Mouse (Mus musculus) urinary bladder, postnatal 36 days (tissue): ENCODE measurements around the gene Mgat5b.
"Not testable (repeated sequence)": the region's sequence is repeated elsewhere in the genome, so short reads cannot be mapped to it uniquely, and the experiment has no call there.

ENCODE experiments used
- DNase-seq, 2 experiments: peaks; one replicate each; pipeline ENCODE4 v3.0.0; 2022; ENCODE audit warnings: low spot score in 2 of 2, mixed read lengths in 1 of 2

The Mgat5b gene

DNA sequence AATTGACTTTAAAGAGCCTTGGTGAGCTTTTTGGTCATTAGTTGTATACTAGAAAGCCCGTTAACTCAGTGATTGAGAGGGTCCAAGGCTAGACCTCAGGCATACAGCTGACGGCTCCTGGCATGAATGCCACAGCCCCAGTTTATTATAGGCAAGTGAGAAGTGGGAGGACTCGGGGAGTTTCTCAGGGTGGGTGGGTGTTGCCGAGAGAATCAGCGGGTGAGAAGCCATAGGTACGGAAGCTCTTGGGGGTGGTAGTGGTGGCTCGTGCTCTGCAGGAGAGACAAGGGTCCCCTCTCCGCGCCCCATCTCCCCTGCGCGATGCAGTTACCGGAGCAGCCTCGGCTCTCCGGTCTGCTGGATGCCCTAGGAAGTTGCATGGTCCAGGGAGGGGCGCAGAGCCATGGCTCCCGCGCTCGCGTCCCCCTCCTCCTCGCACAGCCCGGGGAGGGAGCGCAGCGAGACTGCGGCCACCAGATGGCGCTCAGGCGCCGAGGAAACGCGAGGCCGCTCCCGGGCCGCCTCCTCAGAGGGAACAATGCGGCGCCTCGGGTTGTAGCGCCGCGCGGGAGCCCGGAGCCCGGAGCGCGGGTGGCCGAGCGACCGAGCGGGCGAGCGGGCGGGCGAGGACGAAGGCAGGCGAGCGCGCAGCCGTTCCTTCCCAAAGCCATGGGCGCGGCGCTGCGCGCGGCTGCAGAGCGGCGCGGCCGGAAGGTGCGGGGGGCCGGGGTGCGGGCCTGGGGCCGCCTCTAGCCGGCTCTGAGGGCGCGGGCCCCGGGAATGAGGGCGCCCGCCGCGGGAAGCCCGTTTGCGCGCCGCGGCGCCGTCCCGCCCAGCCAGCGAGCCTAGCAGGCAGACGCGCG lies at the start of gene Mgat5b:
TSS of gene Mgat5b (plus strand) at position 541 of the 863 bp plus-strand sequence.
- peak; percentile 72 to 76 for DNase-seq

DNA sequence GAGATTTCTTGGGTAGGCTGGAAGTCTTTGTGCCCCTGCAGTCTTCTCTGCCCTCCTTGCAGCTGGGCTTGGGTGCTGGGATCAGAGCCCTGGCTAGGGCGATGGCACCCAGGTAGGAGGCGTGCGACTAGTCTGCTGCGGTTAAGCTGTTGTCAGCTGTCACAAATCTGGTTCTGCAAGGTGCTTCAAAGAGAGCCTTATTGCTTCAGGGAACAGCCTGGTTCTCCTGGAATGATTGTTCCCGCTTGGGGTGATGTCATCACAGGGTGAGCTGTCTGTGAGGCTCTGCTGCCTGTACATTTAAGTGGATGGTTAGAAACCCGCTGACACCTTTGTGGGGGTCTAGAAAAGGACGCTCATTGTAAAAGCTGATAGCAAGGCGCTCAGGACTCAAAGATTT lies 49.4 kb upstream of the Mgat5b start:
- peak; percentile 21 to 29 for DNase-seq

DNA sequence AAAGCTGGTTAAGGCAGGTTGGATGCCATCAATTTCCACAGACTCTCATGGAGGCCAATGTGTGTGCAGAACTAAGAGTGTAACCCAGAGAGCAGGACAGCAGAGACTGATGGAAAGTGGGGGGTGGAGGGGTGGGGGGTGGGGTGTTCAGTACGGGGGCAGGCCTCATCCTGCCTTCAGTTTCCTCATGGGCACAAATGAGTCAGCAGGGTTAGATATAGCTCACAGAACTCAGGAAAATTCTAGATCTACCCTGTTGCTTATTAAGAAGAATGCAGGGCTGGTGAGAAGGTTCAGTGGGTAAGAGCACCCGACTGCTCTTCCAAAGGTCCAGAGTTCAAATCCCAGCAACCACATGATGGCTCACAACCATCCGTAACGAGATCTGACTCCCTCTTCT lies 49.0 kb upstream of the Mgat5b start:
- no peak for DNase-seq

- no peak for DNase-seq
Measured at GRCm38 (mm10) chr11:116871538-116871937, 47.1 kb upstream of the Mgat5b start.

DNA sequence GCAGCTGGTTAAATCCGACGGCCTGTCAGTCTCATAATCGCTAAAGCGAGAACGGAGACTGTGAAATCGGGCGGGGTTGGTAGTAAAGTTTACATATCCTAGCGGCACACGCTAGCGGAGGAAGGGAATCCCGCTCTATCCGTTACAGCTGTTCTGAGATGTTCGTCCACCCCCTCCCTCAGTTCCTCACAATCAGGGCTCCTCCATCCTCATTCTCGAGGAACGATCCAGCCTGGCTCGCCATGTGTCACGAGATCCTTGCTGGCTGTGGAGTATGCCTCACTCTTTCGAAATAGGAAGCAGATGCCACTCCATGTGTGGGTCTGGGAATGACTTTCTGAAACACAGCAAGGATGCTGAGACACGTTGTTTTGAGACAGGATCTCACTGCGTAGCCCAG lies 44.7 kb upstream of the Mgat5b start:
- no peak for DNase-seq

DNA sequence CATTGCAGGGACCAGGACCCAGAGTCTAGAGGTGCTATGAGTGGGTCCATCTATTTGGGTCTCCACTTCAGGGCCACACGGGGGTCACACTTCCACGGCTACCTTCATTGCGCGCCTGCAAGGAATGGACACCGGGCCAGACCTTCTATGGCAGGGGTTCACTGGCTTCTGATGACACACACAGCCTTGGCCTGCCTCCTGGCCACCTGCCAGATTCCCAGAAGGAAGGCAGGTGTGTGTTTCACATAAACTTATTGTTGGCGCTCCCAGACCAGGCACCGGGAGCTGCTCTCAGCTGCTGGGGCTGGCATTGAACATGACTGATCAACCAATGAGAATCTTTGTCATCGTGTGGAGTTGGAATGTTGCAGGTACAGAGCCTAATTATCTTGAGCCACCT lies 40.2 kb upstream of the Mgat5b start:
- no peak for DNase-seq

DNA sequence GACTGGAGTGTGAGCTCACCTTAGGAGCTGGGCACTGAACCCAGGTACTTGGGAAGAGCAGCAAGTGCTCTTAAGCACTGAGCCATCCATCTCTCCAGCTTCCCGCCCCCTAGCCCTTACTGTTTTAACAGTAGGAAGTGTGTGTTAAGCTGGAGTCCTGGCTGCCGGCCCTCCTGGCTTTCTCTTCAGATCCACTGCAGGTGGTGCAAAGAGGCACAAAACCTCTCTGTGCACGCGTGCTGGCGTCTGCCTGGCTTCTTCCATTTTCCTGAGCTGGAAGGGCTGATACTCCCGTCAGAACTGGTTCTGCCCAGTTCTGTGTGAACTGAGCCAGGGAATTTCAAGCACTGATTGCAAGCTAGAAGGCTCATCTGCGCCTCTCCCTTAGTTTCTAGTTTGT lies 37.8 kb upstream of the Mgat5b start:
- no peak for DNase-seq

DNA sequence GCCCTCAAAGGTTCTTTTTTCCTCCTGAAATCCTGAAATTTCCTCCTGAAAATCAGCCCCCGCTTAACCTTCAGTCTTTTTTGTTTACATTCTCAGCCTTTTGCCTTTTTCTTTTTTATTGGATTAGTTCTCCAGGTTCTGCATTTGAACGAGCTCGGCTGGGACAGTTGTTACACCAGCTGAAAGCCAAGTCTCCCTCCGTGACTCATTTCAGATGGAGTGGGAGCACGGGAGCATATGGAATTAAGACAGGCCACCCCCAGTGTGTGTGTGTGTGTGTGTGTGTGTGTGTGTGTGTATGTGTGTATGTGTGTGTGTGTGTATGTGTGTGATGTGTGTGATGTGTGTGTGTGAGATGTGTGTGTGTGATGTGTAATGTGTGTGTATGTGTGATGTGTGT lies 37.2 kb upstream of the Mgat5b start:
- no peak for DNase-seq

GRCm38 (mm10) chr11:116882446-116882845 lies 36.2 kb upstream of the Mgat5b start:
- no peak for DNase-seq

DNA sequence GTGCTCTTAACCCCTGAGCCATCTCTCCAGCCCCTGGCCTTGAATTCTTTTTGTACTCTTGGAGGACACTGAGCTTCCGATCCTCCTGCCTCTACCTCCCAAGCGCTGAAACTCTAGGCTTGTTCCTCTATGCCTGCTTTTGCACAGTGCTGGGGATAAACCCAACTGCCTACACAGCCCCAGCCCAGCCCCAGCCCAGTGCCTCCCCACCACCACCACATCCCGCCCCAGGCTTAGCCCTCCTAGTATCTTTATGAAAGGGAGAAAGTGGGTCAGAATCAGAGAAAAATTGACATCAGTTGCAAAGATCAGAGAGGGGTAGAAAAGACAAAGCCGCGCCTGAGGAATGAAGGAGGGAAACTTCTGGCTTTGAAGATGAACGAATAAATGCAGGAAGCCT lies 34.6 kb upstream of the Mgat5b start:
- no peak for DNase-seq

DNA sequence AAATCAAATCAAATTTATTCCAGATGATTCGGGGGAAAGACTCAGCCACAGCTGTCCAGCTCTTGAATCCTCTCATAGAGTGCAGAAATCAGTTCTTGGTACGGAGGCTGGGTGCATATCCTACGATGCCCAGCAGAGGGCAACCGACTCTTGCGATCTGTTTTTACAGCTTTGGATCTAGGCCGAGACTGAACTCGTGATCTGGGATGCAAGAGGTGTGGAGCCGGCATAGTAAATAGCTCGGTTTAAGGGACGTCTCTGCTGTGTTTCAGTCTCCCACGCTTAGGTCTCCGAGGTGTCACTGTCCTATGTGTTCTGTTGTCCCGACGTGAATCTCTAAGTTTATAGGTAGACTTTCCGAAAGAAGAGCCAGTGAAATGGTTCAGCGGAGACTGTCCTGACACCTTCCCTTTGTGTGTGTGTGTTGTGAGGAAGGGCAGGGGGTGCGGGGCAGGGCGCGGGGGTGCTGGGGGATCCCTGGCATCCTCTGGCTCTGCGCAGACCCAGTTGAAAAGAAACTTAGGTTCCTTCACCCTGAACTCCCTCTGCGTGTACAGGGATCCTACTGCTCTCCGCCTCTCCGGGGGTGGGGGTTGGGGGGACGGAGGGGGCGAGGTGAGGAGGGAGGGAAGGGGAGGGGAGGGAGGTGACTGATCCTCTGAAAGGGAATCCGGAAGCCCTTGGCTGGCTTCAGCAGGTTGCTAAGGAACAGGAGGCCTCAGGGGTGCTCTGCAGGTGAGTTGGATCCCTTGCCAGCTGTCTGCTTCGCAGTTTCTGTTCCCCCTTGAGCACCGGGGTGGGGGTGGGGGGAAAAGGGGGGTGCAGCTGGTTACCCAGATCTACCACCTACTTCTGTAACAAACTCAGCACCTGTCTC lies 33.1 kb upstream of the Mgat5b start:
- peak; percentile 67 to 79 for DNase-seq

- no peak for DNase-seq
Measured at GRCm38 (mm10) chr11:116887136-116887535, 31.5 kb upstream of the Mgat5b start.

GRCm38 (mm10) chr11:116893532-116894442 lies 24.9 kb upstream of the Mgat5b start:
- DNase-seq, result no peak

- DNase-seq, result no peak
Measured at GRCm38 (mm10) chr11:116895402-116895801, 23.3 kb upstream of the Mgat5b start.

GRCm38 (mm10) chr11:116899247-116899646 lies 19.4 kb upstream of the Mgat5b start:
- no peak for DNase-seq

- DNase-seq, result not testable (repeated sequence)
Measured at GRCm38 (mm10) chr11:116902588-116902987, 16.1 kb upstream of the Mgat5b start.

DNA sequence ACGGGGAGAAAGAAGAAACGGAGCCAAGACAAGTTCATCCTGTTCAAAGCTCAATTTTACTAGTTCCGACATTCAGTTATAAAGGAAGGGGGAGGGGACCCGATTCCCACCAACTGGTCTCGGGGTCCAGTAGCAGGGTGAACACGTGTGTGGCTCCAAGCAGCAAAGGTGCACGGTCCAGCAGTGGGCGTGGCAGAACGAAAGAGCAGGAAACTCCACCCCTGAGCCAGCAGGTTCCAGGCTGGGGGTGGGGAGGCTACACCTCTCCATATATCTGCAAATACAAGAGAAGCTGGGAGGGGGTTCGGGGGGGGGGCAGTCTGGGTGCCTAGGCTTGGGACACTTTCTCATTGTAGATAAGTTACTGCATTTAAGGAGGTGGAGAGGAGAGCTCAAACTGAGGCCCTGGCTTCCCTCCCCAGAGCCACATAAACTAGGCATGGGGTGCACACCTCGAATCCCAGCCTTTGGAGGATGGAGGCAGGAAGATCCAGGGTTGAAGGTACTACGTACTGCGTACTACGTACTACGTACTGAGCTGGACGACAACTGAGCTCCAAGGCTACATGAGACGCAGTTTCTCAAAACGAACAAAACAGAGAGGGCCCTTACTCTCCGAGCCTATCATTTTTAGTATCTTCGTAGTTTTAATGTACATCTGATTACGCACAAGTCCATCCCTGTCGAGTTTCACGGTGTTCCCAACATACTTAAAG lies 12.8 kb upstream of the Mgat5b start:
- no peak for DNase-seq

GRCm38 (mm10) chr11:116913573-116913972 lies 5.1 kb upstream of the Mgat5b start:
- DNase-seq, result no peak

GRCm38 (mm10) chr11:116914267-116914885 lies 4.3 kb upstream of the Mgat5b start:
- no peak for DNase-seq

DNA sequence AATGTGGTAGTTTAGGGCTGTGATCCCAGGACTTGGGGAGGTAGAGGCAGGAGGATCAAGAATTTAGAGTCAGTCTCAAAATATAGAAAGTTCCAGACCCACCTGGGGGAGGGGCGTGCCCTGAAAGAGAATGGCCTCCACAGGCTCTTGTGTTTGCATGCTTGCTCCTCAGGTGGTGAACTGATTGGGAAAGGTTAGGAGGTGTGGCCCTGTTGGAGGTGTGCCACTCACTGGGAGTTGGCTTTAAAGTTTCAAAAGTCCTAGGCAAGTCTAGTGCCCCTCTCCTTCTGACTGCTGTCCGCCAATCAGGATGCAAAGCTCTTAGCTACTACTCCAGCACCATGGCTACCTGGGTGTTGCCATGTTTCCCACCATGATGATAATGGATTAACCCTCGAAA lies 3.4 kb upstream of the Mgat5b start:
- no peak for DNase-seq

- DNase-seq, result no peak
Measured at GRCm38 (mm10) chr11:116917361-116917760, 1.3 kb upstream of the Mgat5b start.
